Mouse (Mus musculus) limb, embryonic 13.5 days (tissue): Measurements from ENCODE around the gene Bahd1. TPM values are rescaled to one million over a fixed set of nuclear protein-coding genes. Genes with fewer than 3 reads are reported as not detected.

Experiments
- ATAC-seq: fragments of 200-750 bp; cut with Nextera tagmentation; 2 replicates; pipeline ENCODE4 v1.8.0; 2017; ENCODE audit warnings: low read depth, moderate number of reproducible peaks, moderate TSS enrichment; ENCODE audit not compliant: low FRiP score
- H3K27ac ChIP-seq: fragments of 300-500 bp; sonication (generic); 2 replicates; pipeline ENCODE4 v1.5.1; 2015; ENCODE audit warnings: inconsistent platforms, mild to moderate bottlenecking, moderate library complexity
- H3K27me3 ChIP-seq: fragments of 300-500 bp; sonication (generic); 2 replicates; pipeline ENCODE4 v1.6.1; 2015; ENCODE audit warnings: mild to moderate bottlenecking, inconsistent platforms
- H3K36me3 ChIP-seq: fragments of 300-500 bp; sonication (generic); 2 replicates; pipeline ENCODE4 v1.6.1; 2015; ENCODE audit warnings: inconsistent platforms, mild to moderate bottlenecking, moderate library complexity
- H3K4me1 ChIP-seq: fragments of 300-500 bp; sonication (generic); 2 replicates; pipeline ENCODE4 v1.6.1; 2015; ENCODE audit warnings: inconsistent platforms
- H3K4me2 ChIP-seq: fragments of 300-500 bp; sonication (generic); replicated peaks from 2 replicates; pipeline ENCODE4 v1.6.1; 2015; ENCODE audit warnings: inconsistent platforms, mild to moderate bottlenecking, moderate library complexity
- H3K4me3 ChIP-seq: fragments of 300-500 bp; sonication (generic); 2 replicates; pipeline ENCODE4 v1.5.1; 2015; ENCODE audit warnings: moderate library complexity, mild to moderate bottlenecking, inconsistent platforms
- H3K9ac ChIP-seq: fragments of 300-500 bp; sonication (generic); 2 replicates; pipeline ENCODE4 v1.6.1; 2015; ENCODE audit warnings: mild to moderate bottlenecking, inconsistent platforms
- H3K9me3 ChIP-seq: fragments of 300-500 bp; sonication (generic); 2 replicates; pipeline ENCODE4 v1.6.1; 2016; ENCODE audit warnings: inconsistent platforms
- WGBS: fragments of 180-500 bp; shearing (Covaris S2); methylation state at CpG from one replicate; pipeline ENCODE4 v1.1.7; 2015; 5-methylcytosine and 5-hydroxymethylcytosine counted together
- polyA plus RNA-seq: library from polyadenylated mRNA; unstranded; fragments of >200 nt; fragmentation: Nextera tagmentation; extraction: Ambion mirVana; gene quantifications from 2 replicates; pipeline ENCODE4 v1.2.1, GENCODE M21; 2015

Bahd1 gene
- polyA plus RNA-seq, result 3.7 and 3.8 TPM in 2 replicates

DNA sequence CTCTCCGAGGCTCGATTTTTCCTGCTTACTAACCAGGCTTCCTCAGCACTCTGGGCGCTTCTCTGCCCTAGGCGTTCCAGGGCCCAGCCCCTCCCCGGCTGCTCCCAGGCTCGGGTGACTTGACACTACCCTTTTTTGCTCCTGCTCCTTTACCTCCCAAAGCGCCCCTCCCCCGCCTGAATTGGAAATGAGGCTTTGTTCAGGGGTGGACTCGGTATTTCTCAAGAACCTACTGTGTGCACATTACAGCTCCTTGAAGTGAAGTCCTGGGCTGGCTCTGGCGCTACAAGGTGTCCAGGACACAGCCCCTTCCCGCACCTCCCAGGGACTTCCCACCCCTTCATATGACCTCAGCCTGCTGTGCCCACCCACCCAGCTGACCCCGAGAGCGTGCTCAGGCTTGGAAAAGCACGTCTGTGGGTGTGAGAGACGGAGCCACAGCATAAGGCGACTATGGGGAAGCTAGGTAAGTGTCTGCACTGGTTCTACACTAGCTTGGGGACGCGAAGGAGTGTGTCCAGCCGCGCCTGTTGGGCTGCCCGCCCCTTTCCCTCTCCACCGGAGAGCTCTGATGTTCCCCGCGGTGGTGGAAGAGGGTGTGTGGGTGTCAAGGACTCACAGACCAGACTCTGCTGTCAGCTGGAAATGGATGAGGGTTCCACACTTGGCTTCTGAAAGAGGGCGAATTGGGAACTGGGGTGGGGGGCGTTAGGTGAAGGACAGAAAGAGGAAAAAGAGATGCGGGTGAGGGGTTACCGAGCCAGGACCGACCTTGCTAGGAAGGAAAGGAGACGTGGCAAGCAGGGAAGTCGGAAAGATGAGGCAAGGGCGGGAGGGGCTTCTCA lies at the start of gene Bahd1:
Gene Bahd1, plus strand, starts transcription at position 397 of the 845 bp plus-strand sequence.
- Histone ChIP-seq H3K4me2 (peak within 1 kb of the TSS; percentile 99), H3K27me3 (peaks cover 82% of the 10 kb centered on the region), H3K36me3 (no peaks in the 10 kb centered on the region), H3K9ac (peak within 1 kb of the TSS; percentile 68), H3K4me1 (peaks cover 47% of the 10 kb centered on the region), H3K4me3 (peak within 1 kb of the TSS; percentile 90), H3K27ac (no peak within 1 kb of the TSS), H3K9me3 (no peaks in the 10 kb centered on the region)
- no peak for ATAC-seq
- 1% methylated on average over 32 of the region's 32 CpGs for WGBS

DNA sequence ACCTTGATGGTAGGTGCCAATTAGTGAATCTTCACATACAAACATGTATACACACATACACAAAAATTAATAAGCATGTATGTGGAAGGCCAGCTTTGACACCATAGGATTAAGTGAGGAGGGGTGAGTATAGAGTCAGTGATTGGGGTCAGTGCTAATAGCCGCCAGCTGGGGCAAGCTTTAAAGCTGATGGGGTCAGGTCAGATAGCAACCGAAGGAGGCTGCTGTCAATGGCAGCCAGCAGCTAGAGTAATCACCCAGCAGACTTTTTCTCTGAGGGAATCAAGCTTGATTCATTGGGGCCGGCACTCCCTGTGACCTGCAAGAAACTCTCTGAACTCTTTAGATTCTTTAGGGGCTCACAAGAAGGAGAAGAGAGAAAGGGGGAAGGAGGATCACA lies 48.4 kb upstream of the Bahd1 start:
- no peak for ATAC-seq
- Histone ChIP-seq H3K4me1 (no peaks in the 10 kb centered on the region), H3K27ac (no peak overlapping the region), H3K4me2 (no peak overlapping the region), H3K4me3 (no peak overlapping the region), H3K9me3 (no peaks in the 10 kb centered on the region), H3K27me3 (no peaks in the 10 kb centered on the region), H3K9ac (no peak overlapping the region), H3K36me3 (no peaks in the 10 kb centered on the region)
- 10% methylated on average over 3 of the region's 3 CpGs for WGBS

DNA sequence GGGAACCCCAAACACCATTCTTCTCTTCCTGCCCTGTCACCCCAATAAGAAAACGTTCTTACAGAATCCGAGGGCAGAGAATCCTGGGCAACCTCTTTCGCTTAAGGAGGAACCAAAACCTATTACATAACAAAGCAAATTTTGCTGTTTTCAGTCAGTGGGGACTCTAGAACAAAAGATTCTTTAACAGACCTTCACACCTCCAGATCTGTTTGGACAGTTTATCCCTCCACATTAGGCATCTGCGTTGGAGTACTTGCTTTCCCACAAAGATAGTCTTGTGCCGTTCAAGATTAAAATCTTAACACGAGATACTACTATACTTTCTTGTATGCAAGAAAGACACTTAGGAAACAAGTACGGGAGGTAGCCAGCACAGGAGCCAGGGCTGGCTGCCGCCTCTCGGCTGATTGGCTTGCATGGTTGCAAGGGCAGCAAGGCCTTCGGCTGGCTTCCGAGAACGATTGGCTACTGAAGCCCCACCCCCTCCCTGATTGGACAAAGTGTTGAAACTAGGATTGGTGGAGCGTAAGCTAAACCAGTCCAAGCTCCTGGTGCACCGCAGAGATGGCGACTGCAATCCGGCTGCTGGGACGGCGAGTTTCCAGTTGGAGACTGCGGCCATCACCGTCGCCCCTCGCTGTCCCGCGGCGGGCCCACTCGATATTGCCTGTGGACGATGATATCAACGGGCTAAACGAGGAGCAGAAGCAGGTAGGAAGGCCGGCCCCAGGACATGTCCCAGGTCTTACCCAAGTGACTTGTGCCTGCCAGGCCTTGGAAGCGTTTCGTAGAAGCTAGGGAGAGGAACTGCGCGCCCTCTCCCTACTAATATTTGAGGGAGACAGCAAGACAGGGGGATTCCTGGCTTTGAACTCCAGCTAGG lies 38.5 kb upstream of the Bahd1 start, which contains the start of gene Ivd:
Gene Ivd, plus strand, starts transcription at position 501 of the 886 bp plus-strand sequence.
- Histone ChIP-seq H3K9ac (peak within 1 kb of the TSS; percentile 82), H3K4me1 (peaks cover 20% of the 10 kb centered on the region), H3K9me3 (no peaks in the 10 kb centered on the region; the same call in 1 of the 2 replicates), H3K4me2 (peak within 1 kb of the TSS; percentile 79), H3K27me3 (no peaks in the 10 kb centered on the region), H3K27ac (peak within 1 kb of the TSS; percentile 63), H3K36me3 (peaks cover 11% of the 10 kb centered on the region), H3K4me3 (peak within 1 kb of the TSS; percentile 67)
- peak; percentile 100 for ATAC-seq
- under 1% methylated on average over 34 of the region's 34 CpGs for WGBS

DNA sequence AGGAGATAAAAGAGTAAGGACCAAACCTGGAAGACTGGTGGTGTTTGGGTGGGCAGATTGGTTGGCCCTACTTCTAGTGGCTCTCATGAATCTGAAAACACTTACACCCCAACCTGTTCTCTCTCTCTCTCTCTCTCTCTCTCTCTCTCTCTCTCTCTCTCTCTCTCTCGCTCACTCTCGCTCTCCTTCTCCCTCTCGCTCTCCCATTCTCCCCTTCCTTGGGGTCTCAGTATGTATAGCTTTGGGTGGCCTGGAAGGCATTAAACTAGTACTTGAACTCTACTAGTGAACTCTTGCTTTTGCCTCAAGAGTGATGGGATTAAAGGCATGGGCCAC lies 37.9 kb upstream of the Bahd1 start:
- Histone ChIP-seq H3K9ac (peak overlapping the region; percentile 82), H3K4me1 (peaks cover 20% of the 10 kb centered on the region), H3K27ac (peak overlapping the region; percentile 63; the same call in 1 of the 2 replicates), H3K27me3 (no peaks in the 10 kb centered on the region), H3K36me3 (peaks cover 11% of the 10 kb centered on the region), H3K9me3 (no peaks in the 10 kb centered on the region; the same call in 1 of the 2 replicates), H3K4me3 (peak overlapping the region; percentile 67), H3K4me2 (peak overlapping the region; percentile 79)
- 21% methylated on average over 3 of the region's 3 CpGs for WGBS
- ATAC-seq, result no peak

DNA sequence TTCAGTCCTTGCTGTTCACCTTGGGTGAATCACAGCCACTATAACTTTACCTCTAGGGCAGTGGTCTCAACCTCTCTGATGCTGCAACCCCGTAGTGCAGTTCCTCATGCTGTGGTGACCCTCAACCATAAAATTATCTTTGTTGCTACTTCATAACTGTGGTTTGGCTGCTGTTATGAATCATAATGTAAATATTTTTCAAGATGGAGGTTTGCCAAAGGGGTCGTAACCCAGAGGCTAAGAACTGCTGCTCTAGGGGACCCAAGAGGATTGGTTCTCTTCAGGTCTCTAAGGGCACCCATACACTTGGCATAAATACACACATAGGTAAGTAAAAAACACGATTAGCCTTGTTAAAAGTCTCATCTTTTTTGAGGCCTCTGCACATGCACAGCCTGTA lies 29.6 kb upstream of the Bahd1 start:
- Histone ChIP-seq H3K4me3 (no peak overlapping the region), H3K27me3 (no peaks in the 10 kb centered on the region), H3K9ac (no peak overlapping the region), H3K27ac (no peak overlapping the region), H3K4me1 (0 out of 2 replicates have a peak, but pooled peaks cover 3% of the 10 kb centered on the region), H3K9me3 (no peaks in the 10 kb centered on the region; the same call in 1 of the 2 replicates), H3K4me2 (no peak overlapping the region), H3K36me3 (peaks cover 73% of the 10 kb centered on the region)
- no peak for ATAC-seq
- 87% methylated on average over 3 of the region's 3 CpGs for WGBS

DNA sequence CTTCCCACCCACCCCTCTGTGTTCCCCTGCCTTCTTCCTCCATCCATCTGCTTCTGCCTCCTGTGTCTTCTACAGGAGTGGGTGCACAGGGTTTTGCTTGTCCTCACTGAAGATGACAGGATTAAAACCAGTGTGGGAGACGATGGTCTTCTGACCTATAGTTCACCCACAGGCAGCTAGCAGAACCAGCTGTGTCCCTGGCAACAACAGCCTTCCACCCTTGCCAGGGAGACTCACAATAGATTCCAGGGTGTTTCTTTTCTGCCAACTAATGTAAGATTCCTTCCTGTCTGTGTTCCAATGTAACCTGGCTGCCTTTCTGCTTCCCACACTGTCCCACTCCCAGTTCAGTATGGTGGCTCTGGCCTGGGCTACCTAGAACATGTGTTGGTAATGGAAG lies 29.1 kb upstream of the Bahd1 start:
- no peak overlapping the region for H3K27ac ChIP-seq
- H3K4me2 ChIP-seq, result no peak overlapping the region
- H3K4me3 ChIP-seq, result no peak overlapping the region
- H3K4me1 ChIP-seq, result 0 out of 2 replicates have a peak, but pooled peaks cover 3% of the 10 kb centered on the region
- H3K36me3 ChIP-seq, result peaks cover 73% of the 10 kb centered on the region
- H3K9ac ChIP-seq, result no peak overlapping the region
- 79% methylated on average over 1 of the region's 1 CpGs for WGBS
- H3K9me3 ChIP-seq, result no peaks in the 10 kb centered on the region; the same call in 1 of the 2 replicates
- no peaks in the 10 kb centered on the region for H3K27me3 ChIP-seq
- no peak for ATAC-seq

DNA sequence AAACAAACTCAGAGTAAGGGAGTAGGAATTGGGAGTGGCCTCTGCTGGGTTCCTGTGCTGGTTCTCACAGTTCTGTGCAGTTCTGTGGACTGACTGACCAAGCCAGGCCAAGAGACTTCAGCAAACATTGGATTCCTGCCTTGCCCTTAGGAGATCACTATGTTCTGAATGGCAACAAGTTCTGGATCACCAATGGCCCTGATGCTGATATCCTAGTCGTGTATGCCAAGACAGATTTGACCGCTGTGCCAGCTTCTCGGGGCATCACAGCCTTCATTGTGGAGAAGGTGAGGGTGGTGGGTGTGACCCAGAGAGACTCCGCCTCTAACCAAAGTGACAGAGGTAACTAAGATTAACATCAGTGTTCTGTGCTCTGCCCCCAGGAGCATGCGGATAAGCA lies 27.2 kb upstream of the Bahd1 start:
- Histone ChIP-seq H3K9me3 (no peaks in the 10 kb centered on the region), H3K36me3 (peaks cover 87% of the 10 kb centered on the region), H3K27me3 (no peaks in the 10 kb centered on the region), H3K9ac (no peak overlapping the region), H3K27ac (no peak overlapping the region), H3K4me3 (no peak overlapping the region), H3K4me2 (no peak overlapping the region), H3K4me1 (0 out of 2 replicates have a peak, but pooled peaks cover 3% of the 10 kb centered on the region)
- ATAC-seq, result no peak
- WGBS, result 94% methylated on average over 5 of the region's 5 CpGs

DNA sequence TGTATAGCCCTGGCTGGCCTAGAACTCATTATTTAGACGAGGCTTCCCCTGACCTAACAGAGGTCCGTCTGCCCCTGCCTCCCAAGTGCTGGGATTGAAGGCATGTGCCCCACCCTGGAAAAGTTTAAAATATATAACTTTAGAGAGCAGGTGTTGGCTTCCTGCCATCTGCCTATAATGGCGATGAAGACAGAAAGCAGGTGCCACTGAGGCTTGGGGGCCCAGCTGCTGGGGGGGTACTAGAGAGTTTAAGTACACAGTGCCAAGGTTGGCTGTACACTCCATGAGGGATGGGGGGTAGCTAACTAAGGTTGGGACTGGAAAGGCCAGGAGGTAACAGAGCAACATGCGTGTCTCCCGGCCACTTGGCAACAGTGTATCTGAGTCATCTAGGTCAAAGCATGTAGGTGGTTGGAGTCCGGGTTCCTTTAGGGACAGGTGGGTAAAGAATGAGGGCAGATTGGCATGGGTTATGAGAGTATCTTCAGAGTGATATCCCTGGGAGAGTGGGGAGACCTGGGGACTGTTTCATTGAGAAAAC lies 26.2 kb upstream of the Bahd1 start:
- 81% methylated on average over 6 of the region's 6 CpGs for WGBS

DNA sequence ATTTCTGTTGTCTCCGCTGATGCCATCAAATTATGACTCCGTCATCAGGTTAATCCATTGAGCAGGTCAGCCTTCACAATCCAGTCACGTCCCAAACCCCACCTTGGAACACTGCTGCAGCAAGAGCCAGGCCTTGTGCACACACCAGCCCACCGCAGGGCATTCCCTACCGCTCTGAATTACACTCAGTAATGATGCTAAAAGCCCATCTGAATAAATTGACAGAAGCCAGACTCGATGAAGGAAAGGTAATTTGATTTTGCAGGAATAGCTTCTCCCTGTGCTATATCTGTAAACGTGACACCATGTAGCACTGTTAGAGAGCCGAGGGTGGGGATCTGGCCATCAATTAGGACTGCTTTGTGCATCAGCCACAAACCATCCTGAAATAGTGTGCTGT lies 24.9 kb upstream of the Bahd1 start:
- Histone ChIP-seq H3K36me3 (peaks cover 78% of the 10 kb centered on the region), H3K9ac (no peak overlapping the region), H3K4me3 (no peak overlapping the region), H3K9me3 (no peaks in the 10 kb centered on the region), H3K4me2 (no peak overlapping the region), H3K4me1 (0 out of 2 replicates have a peak, but pooled peaks cover 3% of the 10 kb centered on the region), H3K27me3 (no peaks in the 10 kb centered on the region), H3K27ac (no peak overlapping the region)
- no peak for ATAC-seq
- WGBS, result 91% methylated on average over 8 of the region's 8 CpGs

More for the DNA sequence above, 26.2 kb upstream of the Bahd1 start:
- Histone ChIP-seq H3K27me3 (no peaks in the 10 kb centered on the region), H3K4me1 (0 out of 2 replicates have a peak, but pooled peaks cover 3% of the 10 kb centered on the region), H3K4me3 (no peak overlapping the region), H3K9ac (no peak overlapping the region), H3K4me2 (no peak overlapping the region), H3K27ac (no peak overlapping the region), H3K36me3 (peaks cover 88% of the 10 kb centered on the region), H3K9me3 (no peaks in the 10 kb centered on the region)
- no peak for ATAC-seq

DNA sequence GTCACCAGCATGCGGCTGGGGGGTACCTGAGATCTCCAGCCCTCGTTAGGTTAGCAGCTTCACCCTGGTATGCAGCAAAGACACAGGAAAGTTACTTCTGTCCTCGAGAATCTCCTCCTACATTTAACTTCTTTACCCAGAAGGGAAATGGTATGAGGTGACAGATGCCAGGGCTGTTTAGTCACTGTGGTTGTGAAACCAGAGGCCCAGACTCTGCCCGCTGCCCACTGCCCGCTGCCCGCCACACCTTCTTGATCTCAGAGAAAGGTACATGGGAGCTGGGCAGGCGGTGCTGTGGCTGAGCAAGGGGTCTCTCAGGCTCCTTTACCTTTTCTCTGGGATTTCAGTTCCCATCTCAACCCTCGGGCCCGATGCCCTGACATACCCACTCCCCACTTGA lies 23.7 kb upstream of the Bahd1 start:
- WGBS, result 90% methylated on average over 9 of the region's 9 CpGs
- Histone ChIP-seq H3K4me2 (no peak overlapping the region), H3K9ac (no peak overlapping the region), H3K4me1 (0 out of 2 replicates have a peak, but pooled peaks cover 3% of the 10 kb centered on the region), H3K27me3 (no peaks in the 10 kb centered on the region), H3K9me3 (no peaks in the 10 kb centered on the region), H3K27ac (no peak overlapping the region), H3K36me3 (peaks cover 78% of the 10 kb centered on the region), H3K4me3 (no peak overlapping the region)
- ATAC-seq, result no peak

DNA sequence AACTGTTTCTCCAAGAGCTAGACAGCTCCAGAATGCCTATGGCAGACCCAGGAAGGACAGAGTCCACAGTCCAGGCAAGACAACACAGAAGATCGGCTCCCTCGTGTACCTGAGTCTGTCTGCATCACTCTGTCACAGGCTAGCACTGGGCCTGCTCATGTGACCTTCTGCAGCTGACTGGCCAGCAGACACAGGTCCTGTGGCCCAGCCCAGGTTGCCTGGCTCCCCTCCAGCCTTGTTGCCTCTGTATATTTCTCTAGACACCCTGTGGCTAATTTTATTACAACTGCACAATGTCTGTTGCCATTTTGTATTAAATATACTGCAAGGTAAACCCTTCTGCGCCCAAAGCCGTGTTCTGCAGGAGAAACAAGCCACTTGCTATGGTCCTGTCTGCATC lies 19.2 kb upstream of the Bahd1 start:
- Histone ChIP-seq H3K4me1 (peaks cover 4% of the 10 kb centered on the region; the same call in 1 of the 2 replicates), H3K27ac (no peak overlapping the region), H3K9me3 (no peaks in the 10 kb centered on the region), H3K9ac (no peak overlapping the region), H3K4me3 (no peak overlapping the region), H3K4me2 (no peak overlapping the region), H3K36me3 (peaks cover 36% of the 10 kb centered on the region), H3K27me3 (peaks cover 19% of the 10 kb centered on the region)
- WGBS, result 85% methylated on average over 4 of the region's 4 CpGs
- no peak for ATAC-seq
